ENCODE assay signal across 9 mouse cellular contexts in genomic region chr17:6746452-6747231, GRCm38 (mm10). TPM values are rescaled to one million over a fixed set of nuclear protein-coding genes. Genes with fewer than 3 reads are reported as not detected.
DNase-seq lines count a peak whose midpoint lies in the region; ATAC-seq lines count a peak whose summit lies in the region.
"Had no signal": no experiment of that assay in that cellular context is flagged by ENCODE, and none has a peak within 500 bp of the region (broad histone marks: within the 10 kb centered on the region; RNA-seq: fewer than 3 reads in every experiment).

No protein-coding gene starts in this region.

- 0 out of 2 replicates have a peak, but pooled peaks have one; percentile 20 for ATAC-seq in liver, embryonic 15.5 days (ENCODE audit: insufficient read depth)
- ATAC-seq in forebrain, embryonic 13.5 days: no peak
- ATAC-seq in kidney, embryonic 16.5 days (ENCODE audit: low FRiP score, low TSS enrichment): peak; percentile 47; the same call in 1 of the 2 replicates

- H3K4me1 ChIP-seq in liver, embryonic 15.5 days (replicated peaks): peaks cover 33% of the 10 kb centered on the region
- peaks cover 39% of the 10 kb centered on the region for H3K4me1 ChIP-seq in forebrain, embryonic 13.5 days
- peaks cover 74% of the 10 kb centered on the region for H3K4me1 ChIP-seq in kidney, embryonic 16.5 days (ENCODE audit: insufficient read depth, low read length)

- no peaks in the 10 kb centered on the region for H3K27me3 ChIP-seq in liver, embryonic 15.5 days
- H3K27me3 ChIP-seq in forebrain, embryonic 13.5 days: no peaks in the 10 kb centered on the region
- no peaks in the 10 kb centered on the region for H3K27me3 ChIP-seq in kidney, embryonic 16.5 days (ENCODE audit: insufficient read depth, low read length)

- H3K27ac ChIP-seq in liver, embryonic 15.5 days (replicated peaks): peak overlapping the region; percentile 4; the same call in 1 of the 2 replicates
- peak overlapping the region; percentile 53 for H3K27ac ChIP-seq in forebrain, embryonic 13.5 days
- H3K27ac ChIP-seq in kidney, embryonic 16.5 days (ENCODE audit: low read length): peak overlapping the region; percentile 87

- DNase-seq in liver: no peak
- DNase-seq in naive thymus-derived CD4-positive, alpha-beta T cell, adult 2 months (ENCODE audit: low read depth): peak; percentile 30
- no peak for DNase-seq in left cerebral cortex, adult 8-10 months (ENCODE audit: low spot score in 2 of 2)
- no peak for DNase-seq in gastrocnemius, postnatal 14 days
- no peak for DNase-seq in ovary, postnatal 14 days (ENCODE audit: low spot score)
- DNase-seq: gastrocnemius, postnatal 36 days had no signal

- 58% methylated on average over 9 of the region's 9 CpGs for WGBS in liver, embryonic 15.5 days (ENCODE audit: insufficient replicate concordance)
- 63% methylated on average over 9 of the region's 9 CpGs for WGBS in forebrain, embryonic 13.5 days
- 48% methylated on average over 9 of the region's 9 CpGs for WGBS in kidney, embryonic 16.5 days

- no peak overlapping the region for H3K4me3 ChIP-seq in liver, embryonic 15.5 days (replicated peaks)
- H3K4me3 ChIP-seq in forebrain, embryonic 13.5 days: no peak overlapping the region
- H3K4me3 ChIP-seq in kidney, embryonic 16.5 days (ENCODE audit: low read length): no peak overlapping the region

- H3K36me3 ChIP-seq in liver, embryonic 15.5 days (replicated peaks): peaks cover 96% of the 10 kb centered on the region
- H3K36me3 ChIP-seq in forebrain, embryonic 13.5 days (ENCODE audit: poor library complexity, severe bottlenecking): peaks cover 75% of the 10 kb centered on the region
- peaks cover 33% of the 10 kb centered on the region for H3K36me3 ChIP-seq in kidney, embryonic 16.5 days (ENCODE audit: insufficient read depth, low read length)

- H3K9ac ChIP-seq in liver, embryonic 15.5 days: no peak overlapping the region
- H3K9ac ChIP-seq in forebrain, embryonic 13.5 days: no peak overlapping the region
- H3K9ac ChIP-seq in kidney, embryonic 16.5 days (replicated peaks; ENCODE audit: low read length): no peak overlapping the region

- H3K9me3 ChIP-seq in liver, embryonic 15.5 days (replicated peaks): no peaks in the 10 kb centered on the region
- no peaks in the 10 kb centered on the region for H3K9me3 ChIP-seq in forebrain, embryonic 13.5 days (replicated peaks)
- H3K9me3 ChIP-seq in kidney, embryonic 16.5 days (ENCODE audit: low read length): no peaks in the 10 kb centered on the region

- intact Hi-C loops in gastrocnemius, postnatal 14 days (cut with DNase I; ENCODE audit: low total_unique reads): no loop called here

- H3K4me2 ChIP-seq in liver, embryonic 15.5 days: no peak overlapping the region
- no peak overlapping the region for H3K4me2 ChIP-seq in forebrain, embryonic 13.5 days
- no peak overlapping the region for H3K4me2 ChIP-seq in kidney, embryonic 16.5 days (replicated peaks; ENCODE audit: low read depth, low read length)

RNA-seq across cellular contexts. Expression of gene Ezr, which starts 35.9 kb away (rescaled TPM):
- 48.3 and 49.4 TPM in 2 replicates for polyA plus RNA-seq in liver, embryonic 15.5 days (2015; fragmentation: Nextera tagmentation; extraction: Ambion mirVana)
- polyA plus RNA-seq in forebrain, embryonic 13.5 days (2015; fragmentation: Nextera tagmentation; extraction: Ambion mirVana): 113 and 117 TPM in 2 replicates
- 240 and 248 TPM in 2 replicates for polyA plus RNA-seq in kidney, embryonic 16.5 days (2015; fragmentation: Nextera tagmentation; extraction: Ambion mirVana)
- total RNA-seq in left cerebral cortex, adult 8-10 months (2022): 10 to 100 TPM; 37.9 to 48.8 (median 40.2) TPM
- 10 to 100 TPM; 10.3 to 16.5 TPM for total RNA-seq in gastrocnemius, postnatal 14 days (2021)

Comparison
In these comparisons a context has a peak if more than half of its experiments do, and no peak if none do; other contexts are left out.
1. H3K27ac ChIP-seq: peak in every context shown above with its lines; median percentile 87 in kidney, embryonic 16.5 days; 53 in forebrain, embryonic 13.5 days; 4 in liver, embryonic 15.5 days.